Mouse (Mus musculus): ENCODE measurements around the gene Gpr85.
A peak's percentile ranks its signal among the peaks of the same experiment; 100 is the strongest.
"Not testable (repeated sequence)": the region's sequence is repeated elsewhere in the genome, so short reads cannot be mapped to it uniquely, and the experiment has no call there.

Gpr85 gene

GRCm38 (mm10) chr6:13839345-13840054 lies at the start of gene Gpr85:
Gpr85 (minus strand) TSS chr6:13839942.
- peak in 1 of 2 experiments; percentile 20 for DNase-seq (ENCODE audit: low spot score in 2 of 2)

- no peak for DNase-seq (ENCODE audit: low spot score in 2 of 2)
Observed at GRCm38 (mm10) chr6:13884877-13885592, 45.3 kb upstream of the Gpr85 start.

DNA sequence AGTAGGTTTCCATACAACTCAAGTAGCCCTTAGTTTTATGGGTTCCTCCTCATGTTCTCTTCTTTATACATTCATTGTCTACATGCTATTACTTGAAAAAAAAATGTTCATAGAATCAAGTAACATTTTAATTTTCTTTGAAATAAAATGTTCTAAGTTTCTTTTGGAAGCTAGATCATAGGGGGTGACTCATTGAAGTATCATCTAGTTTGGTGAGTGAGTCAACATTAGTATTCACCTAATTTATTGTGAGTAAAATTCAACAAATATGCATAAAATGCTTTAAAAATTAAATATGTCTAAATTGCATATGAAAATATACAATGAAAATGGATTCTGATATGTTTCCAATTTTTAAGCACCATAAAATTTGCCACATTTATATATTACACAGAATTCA lies 43.2 kb upstream of the Gpr85 start:
- no peak for DNase-seq (ENCODE audit: low spot score in 2 of 2)

DNA sequence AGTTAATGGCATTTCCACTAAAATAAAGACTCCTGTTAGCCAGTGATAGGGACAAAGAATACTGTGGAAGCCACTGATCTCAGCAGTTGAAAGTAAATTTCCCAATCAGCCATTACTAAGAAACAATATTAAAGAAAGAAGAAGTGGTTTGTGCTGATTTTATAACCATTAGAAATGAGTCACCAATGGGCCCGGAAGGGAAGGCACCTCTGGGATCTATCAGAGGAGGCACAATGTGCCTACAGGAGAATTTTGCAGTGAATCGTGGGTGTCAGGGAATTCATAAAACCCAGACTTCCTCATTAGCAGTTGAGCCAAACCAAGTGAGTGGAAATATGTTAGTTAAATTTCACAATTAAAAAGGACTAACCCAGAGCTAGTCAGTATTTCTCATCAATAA lies 34.2 kb upstream of the Gpr85 start:
- no peak for DNase-seq (ENCODE audit: low spot score in 2 of 2)

GRCm38 (mm10) chr6:13872076-13872475 lies 32.3 kb upstream of the Gpr85 start:
- no peak for DNase-seq (ENCODE audit: low spot score in 2 of 2)

DNA sequence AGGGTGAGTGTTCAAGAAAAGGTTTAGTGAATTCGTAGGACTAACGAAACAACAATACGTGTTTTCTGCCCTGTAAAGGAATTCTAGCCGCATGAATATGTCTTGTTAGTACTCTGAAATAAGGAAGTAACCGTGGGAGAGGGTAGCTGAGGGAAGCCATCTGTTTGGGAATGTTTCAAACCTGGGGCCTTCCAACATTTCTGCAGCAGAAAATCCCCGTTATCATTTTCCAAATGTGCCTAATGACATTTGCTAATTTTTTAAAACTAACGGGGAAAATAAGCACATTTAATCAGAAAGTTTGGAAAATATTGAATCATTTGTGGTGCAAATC lies 31.9 kb upstream of the Gpr85 start:
- DNase-seq (ENCODE audit: low spot score in 2 of 2) = no peak

- peak; percentile 74 to 84 for DNase-seq (ENCODE audit: low spot score in 2 of 2)
Observed at GRCm38 (mm10) chr6:13870919-13871624, 31.3 kb upstream of the Gpr85 start, which contains the start of gene 2610001J05Rik. 2610001J05Rik (minus strand) TSS chr6:13871518.

- DNase-seq (ENCODE audit: low spot score in 2 of 2) = no peak
Observed at GRCm38 (mm10) chr6:13870289-13870741, 30.6 kb upstream of the Gpr85 start.

GRCm38 (mm10) chr6:13860596-13860995 lies 20.9 kb upstream of the Gpr85 start:
- no peak for DNase-seq (ENCODE audit: low spot score in 2 of 2)

GRCm38 (mm10) chr6:13859877-13860585 lies 20.3 kb upstream of the Gpr85 start:
- DNase-seq (ENCODE audit: low spot score in 2 of 2) = no peak

DNA sequence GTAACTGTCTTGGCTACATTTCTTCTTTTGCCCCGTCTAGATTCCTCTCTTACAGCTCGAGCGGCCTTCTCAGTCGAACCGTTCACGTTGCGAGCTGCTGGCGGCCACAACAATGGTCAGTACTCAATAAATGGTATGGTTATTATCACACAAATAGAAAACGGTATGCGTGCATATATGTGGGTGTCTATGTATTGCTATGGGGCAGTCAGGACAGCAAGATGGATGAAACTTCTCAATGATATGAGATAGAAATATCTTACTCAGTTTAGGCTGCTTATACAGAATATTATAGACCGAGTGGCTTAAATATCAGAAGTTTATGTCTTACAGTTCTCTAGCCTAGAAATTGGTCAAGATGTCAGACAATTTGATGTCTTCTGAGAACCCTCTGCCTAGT lies 14.5 kb upstream of the Gpr85 start:
- no peak for DNase-seq (ENCODE audit: low spot score in 2 of 2)

DNA sequence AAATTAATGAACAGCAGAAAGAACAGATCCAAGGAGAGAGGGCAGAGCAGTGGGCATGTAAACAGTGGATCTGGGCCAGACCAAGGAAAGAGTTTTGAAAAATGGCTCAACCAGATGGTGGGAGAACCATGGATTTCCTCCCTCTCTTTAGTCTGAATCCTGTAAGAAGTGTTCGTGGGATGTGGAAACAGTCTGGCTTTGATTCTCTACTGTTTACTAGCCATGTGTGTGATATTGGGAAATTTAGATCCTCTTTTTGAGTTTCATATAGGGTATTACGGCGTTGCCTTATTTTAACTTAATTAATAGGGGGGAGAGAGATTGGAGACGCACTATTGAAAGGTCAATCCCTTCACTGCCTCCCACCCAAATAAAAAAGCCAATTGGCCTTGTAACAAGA lies 13.5 kb upstream of the Gpr85 start:
- no peak for DNase-seq (ENCODE audit: low spot score in 2 of 2)

GRCm38 (mm10) chr6:13846031-13846430 lies 6.3 kb upstream of the Gpr85 start:
- DNase-seq (ENCODE audit: low spot score in 2 of 2) = not testable (repeated sequence)

DNA sequence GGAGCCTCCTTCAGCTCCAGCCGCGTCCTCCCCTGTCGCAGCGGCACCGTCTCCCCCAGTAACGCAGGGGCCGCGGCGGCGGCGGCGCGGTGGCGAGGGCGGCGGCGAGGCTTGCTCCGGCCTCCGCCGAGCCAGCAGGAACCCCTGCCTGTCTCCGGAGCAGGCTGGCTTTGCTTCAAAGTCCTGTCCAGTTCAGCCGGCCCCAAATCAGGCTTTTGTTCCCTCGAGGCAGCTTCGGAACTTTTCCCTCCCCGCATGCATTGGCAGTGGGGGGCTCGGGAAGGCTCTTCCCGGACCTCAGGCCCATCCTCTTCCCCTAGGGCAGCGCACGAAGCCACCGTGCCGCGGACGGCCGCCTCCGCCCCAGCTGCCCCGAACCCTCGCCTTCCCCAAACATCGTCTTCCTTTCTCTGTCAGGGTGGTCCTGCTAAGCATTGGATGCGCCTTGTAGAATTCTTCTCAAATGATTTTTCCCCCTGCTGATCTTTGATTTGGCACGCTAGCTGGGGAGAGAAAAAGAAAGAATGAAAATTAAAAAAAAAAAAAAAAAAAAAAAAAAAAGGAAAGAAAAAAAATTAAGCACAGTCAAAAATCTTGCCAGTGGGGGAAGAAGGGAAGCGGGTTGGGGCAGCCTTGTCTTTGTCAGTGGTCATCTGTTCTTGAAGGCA lies 931 bp downstream of the Gpr85 start:
- peak; percentile 58 to 71 for DNase-seq (ENCODE audit: low spot score in 2 of 2)

DNA sequence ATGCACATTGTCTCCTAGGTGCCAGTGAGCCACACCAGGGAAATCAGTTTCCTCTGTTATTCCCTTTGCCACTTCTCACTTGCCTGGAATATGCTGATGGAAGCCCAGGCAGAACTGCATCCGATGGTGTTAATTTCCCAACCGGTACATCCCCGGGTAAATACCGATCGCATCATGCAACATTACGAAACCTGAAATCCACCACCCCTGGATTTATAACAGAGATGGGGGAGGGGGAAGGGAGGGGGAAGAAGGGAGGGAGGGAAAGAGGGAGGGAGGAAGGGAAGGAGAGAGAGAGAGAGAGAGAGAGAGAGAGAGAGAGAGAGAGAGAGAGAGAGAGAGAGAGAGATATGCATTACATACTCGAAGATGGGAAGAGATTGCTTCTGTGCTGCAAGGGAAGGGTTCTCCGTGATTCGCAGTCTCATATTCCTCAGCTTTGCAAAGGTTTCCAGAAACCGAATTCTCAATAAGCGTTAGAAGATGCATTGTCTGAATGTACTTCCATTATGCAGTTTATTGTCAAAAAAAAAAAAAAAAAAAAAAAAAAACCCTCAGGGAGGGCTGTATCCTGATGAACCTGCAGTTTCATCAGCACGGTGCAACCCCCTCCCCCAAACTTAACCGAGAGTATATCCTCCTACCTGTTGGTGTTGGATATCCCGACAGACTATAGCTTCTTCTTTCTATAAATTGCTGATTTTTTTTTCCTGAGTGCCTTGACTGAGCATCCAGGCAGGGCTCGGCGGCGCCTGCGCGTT lies 1.6 kb downstream of the Gpr85 start:
- peak in 1 of 2 experiments; percentile 17 for DNase-seq (ENCODE audit: low spot score in 2 of 2)

- DNase-seq (ENCODE audit: low spot score in 2 of 2) = no peak
Observed at GRCm38 (mm10) chr6:13836967-13837570, 2.7 kb downstream of the Gpr85 start.

GRCm38 (mm10) chr6:13835720-13836665 lies 3.7 kb downstream of the Gpr85 start:
- peak in 1 of 2 experiments; percentile 39 for DNase-seq (ENCODE audit: low spot score in 2 of 2)

- DNase-seq (ENCODE audit: low spot score in 2 of 2) = no peak
Observed at GRCm38 (mm10) chr6:13832770-13833169, 7.0 kb downstream of the Gpr85 start.

DNA sequence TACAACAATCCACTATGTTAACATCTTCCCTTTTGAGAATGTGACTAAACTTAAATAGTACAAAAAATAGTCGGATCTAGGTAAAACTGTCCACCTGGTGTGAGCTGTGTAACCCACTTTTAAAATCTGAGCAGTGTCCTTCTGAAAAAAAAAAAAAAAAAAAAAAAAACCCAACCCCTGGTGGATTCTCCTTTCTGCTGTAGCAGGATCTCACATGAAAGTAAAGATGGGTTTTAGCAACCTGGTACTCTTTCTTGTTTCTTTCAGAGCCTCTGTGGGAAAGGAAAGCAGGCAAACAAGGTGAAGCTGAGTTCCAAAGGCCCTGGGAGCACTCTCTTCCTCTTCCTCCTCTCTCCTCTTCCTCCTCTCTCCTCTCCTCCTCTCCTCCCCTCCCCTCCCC lies 10.9 kb downstream of the Gpr85 start:
- no peak for DNase-seq (ENCODE audit: low spot score in 2 of 2)

Measured in frontal cortex, postnatal 25 days (tissue).